Mouse (Mus musculus) liver, adult 2 months (tissue): ENCODE data around the gene Ackr2.

Experiments used
- CTCF ChIP-seq: fragments of 200-500 bp; IDR thresholded peaks from 2 replicates; pipeline ENCODE4 v1.5.1; 2011; ENCODE audit warnings: low read depth, low read length, control low read depth
- POLR2A ChIP-seq: fragments of 200-500 bp; IDR thresholded peaks from 2 replicates; pipeline ENCODE4 v1.6.1; 2011; ENCODE audit warnings: low read length, control low read depth; ENCODE audit not compliant: insufficient read depth; ENCODE audit errors: extremely low read depth

DNA sequence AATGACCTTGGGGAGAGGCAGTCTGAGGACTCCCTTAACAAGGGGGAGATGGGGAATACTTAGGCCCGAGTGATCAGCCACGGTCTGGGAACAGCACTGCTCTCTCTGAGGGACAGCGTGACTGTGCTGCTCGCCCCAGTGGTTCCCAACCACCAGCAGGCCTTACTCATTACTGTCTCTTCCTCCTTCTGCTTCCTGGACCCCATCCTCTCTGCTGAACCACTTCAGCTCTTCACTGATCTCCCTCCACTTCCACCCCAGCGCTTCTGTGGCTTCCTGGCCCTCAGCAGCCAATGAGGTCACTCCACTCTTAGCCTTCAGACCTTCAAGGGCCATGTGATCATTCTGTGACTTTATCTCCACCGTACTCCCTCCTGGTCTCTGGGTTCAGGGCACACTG is 11.5 kb downstream of the Ackr2 start:
- TF ChIP-seq POLR2A (no peak), CTCF (no peak)
